Mouse (Mus musculus): ENCODE data around the gene Gm49387.

DNA sequence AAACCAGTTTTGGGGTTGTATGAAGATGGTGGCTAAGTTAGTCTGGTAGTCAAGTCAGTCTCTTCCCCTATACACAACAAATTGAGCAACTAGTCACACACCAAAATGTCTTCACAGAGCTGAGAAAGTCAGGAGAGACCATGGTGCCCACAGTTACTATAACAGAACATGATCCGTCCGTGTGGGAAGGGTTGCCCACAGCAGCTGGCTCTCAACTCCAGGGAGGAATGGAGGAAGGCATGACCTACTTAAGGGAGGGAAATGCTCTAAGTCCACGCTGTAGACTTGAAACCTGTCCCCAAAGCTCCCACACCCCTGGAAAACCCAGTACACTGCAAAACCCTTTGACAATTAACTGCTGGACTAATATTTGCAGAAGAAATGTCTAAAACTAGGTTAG lies 130.4 kb downstream of the Gm49387 start:
- TF ChIP-seq CTCF (IDR thresholded peaks at IDR 0.05; ENCODE audit: low read depth) (no peak), EP300 (IDR thresholded peaks at IDR 0.05; ENCODE audit: low read depth) (no peak)

Data from heart, postnatal 0 days (tissue).